ENCODE assay signal across 18 mouse cellular contexts in the genomic region with DNA sequence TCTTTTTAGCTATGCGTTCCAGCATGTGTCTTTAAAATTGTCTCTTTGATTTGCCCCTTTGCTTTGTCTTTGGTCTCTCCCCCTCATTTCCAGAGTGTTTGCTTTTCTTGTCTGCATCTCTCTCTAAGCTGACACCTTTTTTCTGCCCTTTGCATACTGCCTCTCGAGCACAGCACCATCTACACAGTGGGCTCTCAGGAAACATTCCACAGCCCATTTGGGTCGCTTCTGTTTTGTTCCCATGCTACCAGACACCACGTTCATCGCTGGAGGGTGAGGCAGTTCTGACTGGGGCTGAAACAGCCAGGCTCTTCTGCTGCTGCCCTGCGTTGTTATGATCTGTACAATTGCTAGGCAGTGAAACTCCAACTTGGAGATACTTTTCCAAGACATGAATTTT.
"Had no signal": no experiment of that assay in that cellular context is flagged by ENCODE, and none has a peak within 500 bp of the region (broad histone marks: within the 10 kb centered on the region; RNA-seq: fewer than 3 reads in every experiment).

No protein-coding gene starts in this region.

- H3K9me3 ChIP-seq: limb, embryonic 10.5 days; liver, embryonic 15.5 days; megakaryocyte, embryonic 14.5 days; neural tube, embryonic 12.5 days had no signal

- H3K4me1 ChIP-seq: liver, embryonic 15.5 days; megakaryocyte, embryonic 14.5 days had no signal

- H3K4me2 ChIP-seq: liver, embryonic 11.5 days; liver, embryonic 15.5 days; neural tube, embryonic 12.5 days had no signal

- H3K9ac ChIP-seq: liver, embryonic 15.5 days; neural tube, embryonic 12.5 days had no signal

- H3K27me3 ChIP-seq: liver, embryonic 15.5 days; megakaryocyte, embryonic 14.5 days; neural tube, embryonic 12.5 days had no signal

- H3K27ac ChIP-seq: kidney, postnatal 0 days; layer of hippocampus, adult 2 months; liver, embryonic 15.5 days; macrophage; neural tube, embryonic 12.5 days had no signal

- DNase-seq: kidney, adult 8-10 months; kidney, postnatal 4 days; lung, adult 2 months; lung, postnatal 14 days; midbrain, embryonic 14.5 days; right cerebral cortex, postnatal 4 days; spleen, adult 18-20 months; thymus, adult 18-20 months; thymus, postnatal 14 days had no signal

- H3K4me3 ChIP-seq: layer of hippocampus, adult 2 months; limb, embryonic 10.5 days; liver, embryonic 15.5 days; megakaryocyte, embryonic 14.5 days; neural tube, embryonic 12.5 days had no signal

- ATAC-seq: inflammation-experienced regulatory T-cells, adult 6 months had no signal

- H3K36me3 ChIP-seq: limb, embryonic 10.5 days; liver, embryonic 15.5 days; neural tube, embryonic 12.5 days had no signal
